Mouse (Mus musculus) left cerebral cortex, adult 11 months (tissue): ENCODE measurements around the gene St6galnac3.

Experiments used
- DNase-seq: peaks from one replicate; pipeline ENCODE4 v3.0.0; 2022; ENCODE audit warnings: low spot score

Gene St6galnac3

GRCm38 (mm10) chr3:153201835-153202234, 523.1 kb downstream of the St6galnac3 start:
- no peak for DNase-seq

- DNase-seq: no peak
Observed at GRCm38 (mm10) chr3:153200801-153201200, 524.2 kb downstream of the St6galnac3 start.

GRCm38 (mm10) chr3:153200076-153200475, 524.9 kb downstream of the St6galnac3 start:
- DNase-seq: no peak

- no peak for DNase-seq
Observed at GRCm38 (mm10) chr3:153199251-153199650, 525.7 kb downstream of the St6galnac3 start.

GRCm38 (mm10) chr3:153198514-153198913, 526.5 kb downstream of the St6galnac3 start:
- DNase-seq: no peak

- no peak for DNase-seq
Observed at GRCm38 (mm10) chr3:153193025-153193424, 531.9 kb downstream of the St6galnac3 start.

- DNase-seq: no peak
Observed at GRCm38 (mm10) chr3:153190742-153191141, 534.2 kb downstream of the St6galnac3 start.

- no peak for DNase-seq
Observed at GRCm38 (mm10) chr3:153189685-153190467, 535.1 kb downstream of the St6galnac3 start.

- DNase-seq: no peak
Observed at GRCm38 (mm10) chr3:153188224-153188623, 536.8 kb downstream of the St6galnac3 start.

- no peak for DNase-seq
Observed at GRCm38 (mm10) chr3:153185117-153185516, 539.9 kb downstream of the St6galnac3 start.

GRCm38 (mm10) chr3:153181242-153181641, 543.7 kb downstream of the St6galnac3 start:
- no peak for DNase-seq

- DNase-seq: no peak
Observed at GRCm38 (mm10) chr3:153176749-153177148, 548.2 kb downstream of the St6galnac3 start.

- DNase-seq: no peak
Observed at GRCm38 (mm10) chr3:153176325-153176724, 548.6 kb downstream of the St6galnac3 start.

- DNase-seq: no peak
Observed at GRCm38 (mm10) chr3:153174336-153175033, 550.5 kb downstream of the St6galnac3 start.

GRCm38 (mm10) chr3:153173567-153173966, 551.4 kb downstream of the St6galnac3 start:
- DNase-seq: no peak

GRCm38 (mm10) chr3:153170146-153170545, 554.8 kb downstream of the St6galnac3 start:
- DNase-seq: no peak

- no peak for DNase-seq
Observed at GRCm38 (mm10) chr3:153169744-153170143, 555.2 kb downstream of the St6galnac3 start.

GRCm38 (mm10) chr3:153161676-153162075, 563.3 kb downstream of the St6galnac3 start:
- no peak for DNase-seq

GRCm38 (mm10) chr3:153160683-153161082, 564.3 kb downstream of the St6galnac3 start:
- no peak for DNase-seq

GRCm38 (mm10) chr3:153148887-153149286, 576.1 kb downstream of the St6galnac3 start:
- no peak for DNase-seq
